Mouse (Mus musculus): Measurements from ENCODE around the gene Ssh2. TPM values are rescaled to one million over a fixed set of nuclear protein-coding genes. Genes with fewer than 3 reads are reported as not detected.

Gene Ssh2
- total RNA-seq, 4 experiments from 2014 or later, result 64.4 to 77.0 (median 70.7) TPM

DNA sequence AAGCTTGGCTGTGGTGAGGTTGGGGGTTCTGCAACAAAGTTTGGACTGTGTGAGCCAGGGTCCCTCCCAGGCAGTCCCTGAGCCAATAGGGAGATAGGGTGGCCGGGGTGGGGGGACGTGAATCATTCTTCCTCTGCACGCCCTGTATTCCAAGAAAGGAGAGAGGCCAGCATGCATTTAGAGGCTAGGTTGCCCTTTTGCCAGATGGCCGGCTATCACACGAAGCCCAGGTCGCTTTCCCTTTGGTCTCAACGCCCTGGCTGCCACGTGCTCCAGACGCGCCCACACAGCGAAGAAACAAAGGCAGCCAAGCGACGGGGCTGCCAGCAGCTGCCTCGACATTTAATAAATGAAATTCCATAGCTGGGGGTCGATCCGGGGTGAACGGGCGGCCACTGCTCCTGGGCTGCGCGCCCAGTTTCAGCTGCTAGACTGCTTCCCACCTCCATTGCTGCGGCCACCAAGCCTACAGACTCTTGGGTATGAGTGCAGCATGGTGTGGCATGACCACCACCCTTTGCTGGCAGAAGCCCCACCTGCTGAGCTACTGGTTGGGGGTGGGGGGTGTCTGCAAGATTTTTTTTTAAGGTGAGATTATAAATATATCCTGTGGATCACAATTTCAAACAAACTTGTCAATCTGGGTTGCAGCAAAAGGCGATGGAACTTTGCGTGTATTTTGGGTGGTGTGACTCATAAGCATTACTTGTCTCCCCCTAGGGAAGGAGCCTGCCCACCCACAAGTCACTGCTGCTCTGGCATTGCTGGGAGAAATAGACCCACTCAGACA lies 275.6 kb downstream of the Ssh2 start:
- DNase-seq (ENCODE audit: low spot score), result peak; percentile 74

DNA sequence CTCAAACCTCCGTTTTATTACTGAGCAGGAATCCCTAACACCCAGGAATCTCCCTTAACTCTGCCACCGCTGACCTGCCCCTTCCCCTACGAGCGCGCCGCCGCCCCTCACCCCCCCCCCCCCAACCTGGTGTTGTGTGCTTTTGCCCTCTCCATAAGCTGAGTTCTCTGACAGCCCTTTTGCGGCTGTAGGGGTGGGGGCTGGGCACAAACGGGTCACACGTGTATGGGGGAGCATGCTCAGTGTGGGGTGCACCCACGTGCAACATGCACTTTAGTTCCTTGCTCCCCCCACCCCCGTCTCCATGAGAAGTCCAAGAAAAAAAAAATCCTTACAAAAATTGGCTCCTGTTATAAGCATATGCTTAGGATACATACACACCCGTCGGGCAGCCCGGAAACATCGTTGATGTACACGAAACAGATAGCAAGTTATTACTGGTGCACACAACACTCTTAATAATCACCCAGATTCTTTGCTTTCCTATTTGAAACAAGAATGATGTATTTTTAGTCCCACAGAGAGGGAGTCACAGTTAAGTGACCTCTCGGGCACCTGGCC lies 276.3 kb downstream of the Ssh2 start:
- no peak for DNase-seq (ENCODE audit: low spot score)

DNA sequence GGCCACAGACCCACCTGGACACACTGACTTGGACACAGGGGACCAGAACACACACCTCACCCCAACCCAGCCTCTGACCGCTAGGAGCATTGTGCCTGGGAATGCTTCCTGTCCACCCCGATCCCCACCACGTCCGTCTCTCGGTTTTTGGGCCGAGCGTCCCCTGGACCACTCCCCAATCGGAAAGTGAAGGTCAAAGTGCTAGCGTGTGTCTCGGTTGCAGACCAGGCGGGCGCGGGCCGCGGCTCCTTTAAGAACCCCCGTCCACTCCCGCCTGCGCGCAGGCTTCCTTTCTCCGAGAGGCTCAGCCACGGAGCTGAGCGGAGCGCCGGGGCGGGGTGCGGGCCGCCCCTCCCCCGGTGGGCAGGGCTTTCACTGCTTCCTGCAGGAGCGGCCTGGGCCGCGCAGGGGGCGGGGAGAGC lies 276.8 kb downstream of the Ssh2 start:
- DNase-seq (ENCODE audit: low spot score), result peak; percentile 91

DNA sequence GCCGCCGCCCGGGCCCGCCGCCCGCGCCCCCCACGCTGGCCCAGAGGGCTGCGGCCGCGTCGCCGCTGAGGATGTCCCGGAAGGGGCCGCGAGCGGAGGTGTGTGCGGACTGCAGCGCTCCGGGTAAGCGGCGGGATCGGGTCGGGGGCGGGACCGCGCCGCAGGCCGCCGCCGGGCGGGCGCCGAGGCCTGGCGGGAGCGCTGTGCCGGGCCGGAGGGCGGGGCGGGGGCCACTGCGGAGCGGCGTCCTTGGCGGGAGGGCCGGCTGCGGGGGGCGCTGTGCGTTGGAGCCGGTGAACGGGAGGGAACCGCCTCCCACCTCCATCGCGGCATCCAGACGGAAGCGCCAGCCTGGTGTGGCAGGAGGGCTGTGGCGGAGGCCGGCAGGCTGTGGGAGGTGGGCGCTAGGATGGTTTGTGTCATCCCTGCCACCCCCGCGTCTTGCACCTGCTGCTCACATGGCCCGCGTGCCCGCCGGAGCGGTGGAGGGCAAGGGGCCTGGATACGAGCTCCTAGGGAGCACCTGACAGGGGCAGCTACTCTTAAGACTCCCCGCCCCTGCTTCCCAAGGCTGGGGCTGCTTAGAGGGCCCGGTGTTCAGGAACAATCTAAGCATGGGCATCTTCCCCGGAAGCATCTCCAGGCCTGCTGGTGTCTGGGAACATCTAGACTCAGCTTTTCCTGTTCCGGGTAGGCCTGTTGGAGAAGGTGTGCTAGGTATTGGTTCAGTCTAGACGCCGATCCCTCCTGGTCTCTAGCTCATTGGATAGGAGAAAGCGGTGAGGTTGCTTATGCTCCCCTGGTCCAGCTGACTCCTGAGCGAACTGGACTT lies 277.6 kb downstream of the Ssh2 start, which contains the start of gene Git1:
Git1 (plus strand) TSS at position 51 of the 832 bp plus-strand sequence.
- DNase-seq (ENCODE audit: low spot score), result no peak

DNA sequence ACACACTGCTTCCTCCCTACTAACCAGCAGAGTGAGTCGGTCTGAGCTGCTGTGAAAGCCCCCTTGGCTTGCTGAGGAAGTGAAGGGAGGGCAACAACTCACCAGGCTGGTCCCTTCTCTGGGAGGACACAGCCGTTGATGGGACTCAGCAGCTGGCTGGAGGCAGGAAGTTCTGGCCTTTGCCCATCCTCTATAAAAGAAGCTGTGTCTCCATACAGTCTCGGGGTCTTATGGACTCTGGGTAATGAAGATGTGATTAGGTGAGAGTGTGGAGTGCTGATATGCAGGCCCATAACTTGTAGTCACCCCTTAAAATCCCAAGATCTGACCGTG lies 278.2 kb downstream of the Ssh2 start:
- no peak for DNase-seq (ENCODE audit: low spot score)

DNA sequence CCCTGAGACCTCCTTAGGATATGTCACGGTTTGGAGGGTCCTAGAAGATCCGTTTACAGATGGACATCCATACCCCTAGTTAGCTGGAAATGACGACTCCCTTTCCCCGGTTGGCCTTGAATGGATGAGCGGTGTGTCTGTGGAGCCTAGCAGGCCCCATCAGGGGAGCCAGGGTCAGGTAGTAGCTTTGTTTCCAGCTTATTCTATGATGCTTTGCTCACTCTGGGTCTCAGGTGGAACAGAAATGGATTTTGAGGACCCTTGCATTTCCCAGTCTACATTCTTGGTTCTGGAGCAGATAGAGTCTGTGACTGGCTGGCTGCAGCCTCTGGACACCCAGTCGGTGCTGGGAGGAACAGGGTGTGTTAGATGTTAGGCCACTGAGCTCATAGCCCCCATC lies 278.7 kb downstream of the Ssh2 start:
- no peak for DNase-seq (ENCODE audit: low spot score)

DNA sequence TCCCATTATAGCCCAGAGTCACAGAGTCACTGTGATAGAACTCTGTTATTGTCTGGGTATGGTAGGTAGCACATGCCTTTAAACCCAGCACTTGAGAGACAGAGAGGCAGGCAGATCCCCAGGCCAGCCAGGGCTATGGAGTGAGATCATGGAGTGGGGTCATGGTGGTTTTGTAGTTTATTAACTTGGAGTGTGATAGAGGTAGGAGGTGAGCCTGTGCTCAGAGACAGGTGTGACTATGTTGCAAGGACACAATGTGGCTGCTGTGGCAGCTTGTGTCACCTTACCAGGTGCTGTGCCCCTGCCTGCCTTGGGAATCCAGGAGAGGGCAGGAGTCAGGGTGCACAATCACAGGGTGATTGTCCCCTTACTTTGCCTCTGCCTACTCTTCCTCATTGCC lies 279.4 kb downstream of the Ssh2 start:
- no peak for DNase-seq (ENCODE audit: low spot score)

DNA sequence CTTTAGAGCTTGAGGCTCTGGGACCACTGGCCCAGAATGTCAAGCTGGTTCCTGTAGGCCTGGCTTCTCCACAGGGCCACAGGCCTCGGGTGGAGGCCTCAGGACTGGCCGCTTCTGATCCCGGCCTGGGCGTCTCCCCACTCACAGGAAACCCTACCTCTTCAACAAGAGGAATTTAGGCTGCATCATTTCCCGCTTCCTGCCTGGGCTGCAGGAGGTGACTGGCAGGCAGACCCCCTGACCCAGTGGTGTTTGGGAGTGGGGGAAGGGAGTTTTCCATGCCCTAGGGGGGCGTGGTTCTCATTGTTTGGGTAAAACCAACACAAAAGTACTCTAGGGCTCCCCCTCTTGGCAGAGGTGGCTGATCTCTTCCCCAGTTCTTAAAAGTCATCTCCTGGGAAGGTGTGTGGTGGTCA lies 281.3 kb downstream of the Ssh2 start:
- peak; percentile 85 for DNase-seq (ENCODE audit: low spot score)

DNA sequence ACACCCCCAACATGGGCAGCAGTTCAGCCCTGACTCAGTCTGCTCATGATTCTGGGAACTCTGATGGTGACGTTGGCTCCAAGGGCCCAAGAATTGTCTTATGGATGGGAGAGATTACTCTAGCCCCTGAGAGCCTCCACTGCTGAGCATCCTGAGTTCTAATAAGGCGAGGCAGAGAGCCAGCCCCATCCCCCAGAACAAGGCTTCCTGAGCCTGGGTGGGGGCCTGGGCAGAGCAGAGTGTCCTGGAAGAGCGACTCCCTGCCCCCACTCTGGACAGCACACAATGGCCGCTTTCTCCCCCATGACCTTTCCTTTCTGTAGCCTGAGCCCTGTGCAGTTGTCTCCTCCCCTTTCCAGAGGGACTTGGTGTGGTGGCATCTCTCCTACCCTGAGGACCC lies 281.8 kb downstream of the Ssh2 start:
- DNase-seq (ENCODE audit: low spot score), result no peak

DNA sequence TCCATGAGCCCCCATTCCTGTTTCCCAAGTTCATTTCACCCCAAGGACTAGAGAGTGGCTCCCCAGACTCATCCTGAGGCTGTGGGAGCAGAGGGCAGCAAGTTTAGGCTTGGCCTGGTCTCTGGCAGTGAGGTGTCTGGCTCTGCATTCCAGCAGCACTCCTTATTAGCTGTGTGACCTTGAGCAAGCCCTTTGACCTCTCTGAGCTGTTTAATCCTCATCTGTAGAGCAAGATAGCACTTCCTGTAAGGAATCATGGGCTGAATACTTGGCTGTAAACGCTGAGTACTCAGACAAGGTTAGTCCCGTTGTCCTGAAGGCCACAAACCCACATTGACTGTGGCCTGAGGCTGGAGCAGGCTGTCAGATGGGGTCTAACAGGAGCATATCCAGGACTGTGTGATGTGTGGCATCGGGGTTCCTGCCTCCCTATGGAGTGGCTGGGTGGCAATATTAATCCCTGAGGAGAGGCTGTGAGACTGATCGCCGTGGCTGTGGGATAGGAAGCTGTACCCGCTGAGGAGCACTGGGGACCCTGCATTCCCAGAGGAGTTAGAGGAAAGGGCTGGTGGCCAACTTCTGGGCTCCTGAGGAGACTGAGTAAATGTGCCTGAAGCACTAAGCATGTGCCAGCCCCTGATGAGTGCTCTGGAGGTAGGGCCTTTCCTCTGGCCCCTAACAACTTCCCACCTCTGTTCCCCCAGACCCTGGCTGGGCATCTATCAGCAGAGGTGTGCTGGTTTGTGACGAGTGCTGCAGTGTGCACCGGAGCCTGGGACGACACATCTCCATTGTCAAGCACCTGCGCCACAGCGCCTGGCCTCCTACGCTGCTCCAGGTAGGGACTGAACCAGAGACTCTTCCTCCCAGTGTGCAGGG lies 282.4 kb downstream of the Ssh2 start:
- DNase-seq (ENCODE audit: low spot score), result no peak

DNA sequence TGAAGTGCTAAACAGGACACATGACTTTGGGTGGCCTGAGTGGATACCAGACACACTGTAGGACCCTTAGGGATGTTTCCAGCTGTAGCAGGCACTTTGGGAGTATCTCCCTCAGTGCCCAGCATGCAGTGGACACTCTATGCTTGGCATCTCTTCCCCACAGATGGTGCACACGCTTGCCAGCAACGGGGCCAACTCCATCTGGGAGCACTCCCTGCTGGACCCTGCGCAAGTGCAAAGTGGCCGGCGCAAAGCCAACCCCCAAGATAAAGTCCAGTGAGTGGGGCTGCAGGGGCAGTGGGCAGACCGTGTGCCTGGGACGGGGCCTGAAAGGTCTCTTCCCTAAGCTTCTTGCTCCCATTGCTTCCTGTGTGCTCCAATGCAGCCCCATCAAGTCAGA lies 283.3 kb downstream of the Ssh2 start:
- no peak for DNase-seq (ENCODE audit: low spot score)

DNA sequence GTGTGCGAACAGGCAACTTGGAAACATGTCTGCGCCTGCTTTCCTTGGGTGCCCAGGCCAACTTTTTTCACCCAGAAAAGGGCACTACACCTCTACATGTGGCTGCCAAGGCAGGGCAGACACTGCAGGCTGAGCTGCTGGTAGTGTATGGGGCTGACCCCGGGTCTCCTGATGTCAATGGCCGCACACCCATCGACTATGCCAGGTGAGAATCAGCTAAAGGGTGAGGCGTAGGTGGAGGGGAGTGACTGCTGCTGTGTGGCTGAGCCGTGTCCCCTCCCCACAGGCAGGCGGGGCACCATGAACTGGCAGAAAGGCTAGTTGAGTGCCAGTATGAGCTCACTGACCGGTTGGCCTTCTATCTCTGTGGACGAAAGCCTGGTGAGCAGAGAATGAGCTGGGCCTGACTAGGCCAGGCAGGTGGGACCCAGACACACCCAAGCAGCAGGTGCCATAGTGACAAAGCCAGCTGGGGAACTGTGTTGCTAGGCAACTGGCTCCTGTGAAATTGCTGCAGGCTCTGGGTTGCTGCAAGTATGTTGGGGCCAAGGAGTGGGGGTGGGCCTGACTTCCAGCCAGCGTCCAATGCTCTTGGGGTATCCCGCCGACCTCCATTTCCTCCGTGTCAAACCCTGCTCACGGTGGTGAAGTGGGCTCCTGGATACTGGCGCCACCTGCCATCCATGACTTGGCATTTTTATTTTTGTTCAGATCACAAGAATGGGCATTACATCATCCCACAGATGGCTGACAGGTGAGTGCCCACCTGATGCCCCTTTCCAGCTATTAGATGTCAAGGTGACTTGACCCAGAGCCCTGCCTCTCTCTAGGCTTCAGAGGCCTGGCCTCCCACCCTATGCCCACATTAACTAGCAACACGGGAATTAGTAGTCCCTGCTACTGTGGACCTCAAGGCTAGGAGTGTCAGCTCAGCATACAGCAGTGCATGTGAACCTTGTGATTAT lies 284.6 kb downstream of the Ssh2 start:
- DNase-seq (ENCODE audit: low spot score), result no peak

DNA sequence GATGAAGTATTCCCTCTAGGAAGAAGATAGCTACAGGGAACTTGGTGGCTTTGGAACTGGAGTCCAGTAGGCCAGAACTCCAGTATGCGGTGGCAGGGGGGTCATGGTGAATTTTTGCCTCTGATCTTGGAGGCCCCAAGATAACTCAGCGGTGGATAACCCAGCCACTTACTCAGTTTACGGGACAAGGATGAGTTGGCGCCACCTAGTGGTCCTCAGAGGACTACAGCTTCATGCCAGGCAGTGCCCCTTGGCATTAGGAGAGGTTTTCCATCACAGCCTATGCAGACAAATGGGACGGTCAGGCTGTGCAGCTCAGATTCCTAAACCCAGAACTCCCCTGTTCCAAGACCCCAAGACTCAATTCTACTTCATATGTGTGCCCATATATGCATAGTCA lies 285.3 kb downstream of the Ssh2 start:
- DNase-seq (ENCODE audit: low spot score), result peak; percentile 74

DNA sequence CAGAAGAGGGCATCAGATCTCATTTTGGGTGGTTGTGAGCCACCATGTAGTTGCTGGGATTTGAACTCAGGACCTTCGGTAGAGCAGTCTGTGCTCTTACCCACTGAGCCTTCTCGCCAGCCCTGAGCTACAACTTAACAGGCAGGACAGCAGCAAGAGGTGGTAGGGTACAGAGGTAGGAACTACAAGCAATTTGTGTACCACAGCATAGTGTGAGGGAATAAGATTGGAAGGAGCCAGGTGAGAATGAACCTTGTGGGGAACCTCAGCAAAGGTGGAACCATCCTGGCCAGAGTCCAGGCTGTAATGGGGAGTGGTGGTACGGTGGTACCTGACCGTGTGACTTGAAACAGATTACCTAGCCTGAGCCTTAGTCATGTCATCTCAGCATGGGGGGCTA lies 285.9 kb downstream of the Ssh2 start:
- no peak for DNase-seq (ENCODE audit: low spot score)

DNA sequence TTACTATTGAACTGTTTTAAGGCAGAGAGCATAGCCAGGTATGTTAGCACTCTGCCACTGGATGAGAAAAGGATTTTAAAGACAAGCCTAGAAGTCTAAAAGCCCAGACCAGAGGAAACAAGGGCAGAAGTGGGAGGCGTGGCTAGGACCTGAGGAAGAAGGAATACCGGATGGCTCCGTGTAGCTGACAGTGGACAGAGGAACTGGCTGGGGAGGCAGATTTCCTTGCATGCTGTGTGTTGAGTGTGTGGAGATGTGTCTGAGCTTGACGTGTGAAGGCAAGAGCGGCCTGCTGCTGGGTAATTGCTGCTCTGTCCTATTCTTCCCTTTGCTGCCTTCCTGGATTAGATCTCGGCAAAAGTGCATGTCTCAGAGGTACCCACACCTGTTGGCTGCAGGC lies 286.4 kb downstream of the Ssh2 start:
- no peak for DNase-seq (ENCODE audit: low spot score)

DNA sequence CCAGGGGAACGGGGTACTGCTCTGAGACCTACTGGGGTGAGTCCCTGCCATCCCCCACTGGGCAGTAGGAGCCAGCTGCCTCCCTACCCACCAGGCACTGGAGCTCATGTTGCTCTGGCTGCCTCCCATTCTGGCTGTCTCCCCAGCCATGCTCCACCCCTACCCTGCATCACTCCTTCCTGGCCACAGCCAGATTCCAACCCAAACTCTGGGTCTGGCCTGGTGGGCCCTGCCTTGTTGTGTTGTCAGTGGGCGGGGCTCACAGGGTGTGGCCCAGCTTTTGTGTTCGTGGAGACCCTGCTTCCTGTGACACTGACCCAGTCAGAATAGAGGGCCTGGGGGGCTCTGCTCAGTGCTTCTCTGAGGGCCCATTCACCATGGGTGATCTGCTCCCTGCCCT lies 287.4 kb downstream of the Ssh2 start:
- no peak for DNase-seq (ENCODE audit: low spot score)

DNA sequence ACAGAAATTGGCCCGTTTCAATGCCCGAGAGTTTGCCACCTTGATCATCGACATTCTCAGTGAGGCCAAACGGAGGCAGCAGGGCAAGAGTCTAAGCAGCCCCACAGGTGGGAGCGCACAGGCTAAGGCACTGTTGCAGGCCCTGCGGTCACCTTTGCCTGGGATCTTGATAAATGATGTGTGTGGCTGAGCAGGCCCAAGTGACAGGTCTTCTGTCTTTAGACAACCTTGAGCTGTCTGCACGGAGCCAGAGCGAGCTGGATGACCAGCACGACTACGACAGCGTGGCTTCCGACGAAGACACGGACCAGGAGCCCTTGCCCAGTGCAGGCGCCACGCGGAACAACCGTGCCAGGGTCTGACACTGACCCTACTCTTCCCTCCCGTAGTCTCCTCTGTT lies 288.3 kb downstream of the Ssh2 start:
- DNase-seq (ENCODE audit: low spot score), result no peak

DNA sequence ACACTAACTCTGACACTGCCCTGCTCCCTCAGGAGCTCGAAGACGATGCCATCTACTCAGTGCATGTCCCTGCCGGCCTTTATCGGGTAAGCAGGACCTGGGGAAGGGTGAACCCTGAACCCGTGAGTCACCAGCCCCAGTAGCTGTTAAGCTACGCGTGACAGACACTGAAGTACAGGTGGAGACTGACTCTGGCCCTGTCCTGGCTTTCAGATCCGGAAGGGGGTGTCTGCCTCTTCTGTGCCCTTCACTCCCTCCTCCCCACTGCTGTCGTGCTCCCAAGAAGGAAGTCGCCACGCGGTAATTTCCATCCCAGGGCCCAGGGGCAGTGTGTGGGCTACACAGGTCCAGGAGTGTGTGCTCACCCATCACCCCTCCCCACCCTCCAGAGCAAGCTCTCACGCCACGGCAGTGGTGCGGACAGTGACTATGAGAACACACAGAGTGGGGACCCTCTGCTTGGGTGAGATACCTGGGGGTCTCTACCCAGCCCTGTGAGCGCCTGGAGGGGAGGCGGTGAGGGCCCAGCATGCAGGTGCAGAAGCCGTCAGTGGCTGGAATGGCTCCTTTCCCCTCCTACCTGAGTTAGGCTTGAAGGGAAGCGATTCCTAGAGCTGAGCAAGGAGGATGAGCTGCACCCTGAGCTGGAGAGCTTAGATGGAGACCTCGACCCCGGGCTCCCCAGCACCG lies 289.3 kb downstream of the Ssh2 start:
- DNase-seq (ENCODE audit: low spot score), result no peak

DNA sequence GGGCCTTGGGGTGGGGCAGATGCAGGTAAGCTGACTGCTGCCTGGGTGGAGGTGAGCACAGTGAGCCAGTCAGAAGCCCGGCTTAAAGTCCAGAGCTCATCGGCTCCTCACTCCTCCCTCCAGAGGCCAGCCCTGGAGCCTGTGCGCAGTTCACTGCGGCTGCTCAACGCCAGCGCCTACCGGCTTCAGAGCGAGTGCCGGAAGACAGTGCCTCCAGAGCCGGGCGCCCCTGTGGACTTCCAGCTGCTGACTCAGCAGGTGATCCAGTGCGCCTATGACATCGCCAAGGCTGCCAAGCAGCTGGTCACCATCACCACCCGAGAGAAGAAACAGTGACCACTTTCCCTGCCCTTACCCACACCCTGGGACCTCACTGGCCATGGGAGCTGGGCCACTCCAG lies 290.2 kb downstream of the Ssh2 start:
- DNase-seq (ENCODE audit: low spot score), result no peak

DNA sequence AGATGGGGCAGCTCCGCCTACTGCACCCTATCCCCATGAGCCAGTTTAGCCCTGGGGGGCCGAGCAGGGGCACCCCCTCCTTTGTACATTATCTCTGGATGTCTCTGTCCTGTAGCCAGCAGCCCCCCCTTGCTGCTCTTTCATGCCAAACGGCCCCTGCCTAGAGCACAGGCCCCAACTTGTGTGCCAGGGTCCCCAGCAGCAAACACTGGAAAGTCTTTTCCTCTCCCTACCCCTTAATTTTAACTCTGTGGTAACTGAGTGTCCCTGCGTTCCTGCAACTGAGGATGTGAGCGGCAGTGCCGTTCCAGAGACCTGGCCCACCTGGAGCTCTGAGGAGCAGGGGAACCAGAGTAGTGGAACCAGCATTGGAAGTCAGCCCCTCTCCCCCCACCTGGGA lies 290.9 kb downstream of the Ssh2 start:
- no peak for DNase-seq (ENCODE audit: low spot score)

Data from heart, adult 8-10 months (tissue).